Mouse (Mus musculus) cortical plate, adult 2 months (tissue): Measurements from ENCODE around the gene Gm19684. TPM values are rescaled to one million over a fixed set of nuclear protein-coding genes. Genes with fewer than 3 reads are reported as not detected.
"Not testable (repeated sequence)": the region's sequence is repeated elsewhere in the genome, so short reads cannot be mapped to it uniquely, and the experiment has no call there.

Source experiments
- H3K27ac ChIP-seq: fragments of 200-500 bp; 2 replicates; pipeline ENCODE4 v1.5.1; 2012; ENCODE audit warnings: low read length, control low read depth, inconsistent platforms; ENCODE audit not compliant: insufficient read depth
- H3K4me1 ChIP-seq: fragments of 200-500 bp; 2 replicates; pipeline ENCODE4 v1.6.1; 2011; ENCODE audit warnings: low read length; ENCODE audit not compliant: control insufficient read depth, insufficient read depth
- H3K4me3 ChIP-seq: fragments of 200-500 bp; 2 replicates; pipeline ENCODE4 v1.5.1; 2011; ENCODE audit warnings: mild to moderate bottlenecking, low read length, control low read depth; ENCODE audit not compliant: insufficient read depth
- CTCF ChIP-seq: fragments of 200-500 bp; IDR thresholded peaks from 2 replicates; pipeline ENCODE4 v1.5.1; 2011; ENCODE audit warnings: mild to moderate bottlenecking, control low read depth, low read length; ENCODE audit not compliant: insufficient read depth; ENCODE audit errors: extremely low read depth
- POLR2A ChIP-seq: fragments of 200-500 bp; IDR thresholded peaks from 2 replicates; pipeline ENCODE4 v1.6.1; 2011; ENCODE audit warnings: mild to moderate bottlenecking, low read length, control low read depth; ENCODE audit not compliant: insufficient read depth; ENCODE audit errors: extremely low read depth
- polyA plus RNA-seq: library from polyadenylated mRNA; depleted of rRNA; stranded (reverse); fragments of >200 nt; gene quantifications from 2 replicates; pipeline ENCODE4 v1.2.3, GENCODE M21; 2012

Gm19684 gene
- polyA plus RNA-seq, 1 experiment, result not detected

DNA sequence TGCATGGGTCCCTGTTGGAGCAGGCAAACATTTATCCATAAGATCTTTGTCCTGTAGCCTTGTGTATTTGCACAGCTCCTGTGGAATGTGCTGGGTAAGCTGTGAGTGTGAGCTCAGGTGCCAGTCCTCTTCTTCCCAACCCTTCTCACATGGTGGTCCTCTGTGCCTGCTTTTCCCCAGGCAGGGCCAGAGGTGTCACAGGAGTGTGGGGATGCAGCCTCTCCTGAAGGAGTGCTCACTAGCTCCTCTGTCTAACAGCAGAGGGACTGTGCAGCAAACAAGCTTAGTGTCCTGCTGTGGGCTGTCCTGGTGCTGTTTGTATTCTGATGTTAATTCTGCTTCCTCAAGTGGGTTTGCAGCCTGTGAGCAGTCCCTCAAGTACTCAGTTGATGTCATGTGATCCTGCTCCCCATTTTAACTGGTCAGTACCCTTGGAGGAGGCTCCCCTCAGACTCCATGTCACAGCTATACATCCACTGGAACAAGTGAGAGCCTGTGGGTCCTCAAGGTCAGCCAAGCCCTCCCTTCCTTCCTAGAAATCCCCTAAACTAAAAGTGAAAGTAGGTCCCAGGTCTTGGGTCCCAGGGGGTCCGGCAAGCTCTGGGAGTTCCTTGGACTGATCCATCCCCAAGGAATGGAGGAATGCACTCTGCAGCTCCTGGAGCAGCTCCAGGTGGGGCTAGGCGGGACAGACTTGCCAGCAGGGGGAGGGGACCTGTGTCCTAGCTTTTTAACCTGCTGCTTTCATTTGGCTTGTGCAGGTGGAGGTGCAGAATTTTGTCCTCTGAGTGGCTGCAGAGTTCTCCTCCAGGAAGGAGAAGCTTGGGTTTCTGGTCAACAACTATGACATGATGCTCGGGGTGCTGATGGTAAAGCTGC lies 33.0 kb downstream of the Gm19684 start:
- TF ChIP-seq CTCF (no peak), POLR2A (no peak)
- Histone ChIP-seq H3K4me1 (no peaks in the 10 kb centered on the region), H3K27ac (no peak overlapping the region), H3K4me3 (no peak overlapping the region)

GRCm38 (mm10) chr17:36157782-36158181 lies 36.3 kb downstream of the Gm19684 start:
- H3K27ac ChIP-seq, H3K4me1 ChIP-seq, H3K4me3 ChIP-seq: not testable (repeated sequence)

DNA sequence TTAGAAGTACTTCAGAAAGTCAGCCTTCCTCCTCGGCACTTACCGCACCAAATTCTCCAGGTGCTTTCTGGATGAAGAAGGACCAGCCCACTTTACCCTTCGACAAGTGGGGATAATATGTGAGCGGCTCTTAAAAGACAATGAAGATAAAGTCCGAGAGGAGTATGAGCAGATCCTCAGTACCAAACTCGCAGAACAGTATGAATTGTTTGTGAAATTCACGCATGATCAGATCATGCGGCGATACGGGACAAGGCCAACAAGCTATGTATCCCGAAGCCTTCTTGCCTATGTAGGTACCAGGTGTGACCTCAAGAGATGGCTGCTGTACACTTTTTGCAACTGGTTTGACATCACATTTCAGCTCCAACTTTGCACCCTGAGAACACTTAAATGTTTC lies 36.8 kb downstream of the Gm19684 start:
- not testable (repeated sequence) for H3K27ac ChIP-seq, H3K4me3 ChIP-seq, H3K4me1 ChIP-seq

- H3K4me3 ChIP-seq, result no peak overlapping the region
Observed at GRCm38 (mm10) chr17:36161129-36162051, 39.9 kb downstream of the Gm19684 start.

GRCm38 (mm10) chr17:36166901-36167300 lies 45.4 kb downstream of the Gm19684 start:
- not testable (repeated sequence) for H3K27ac ChIP-seq, H3K4me3 ChIP-seq, H3K4me1 ChIP-seq

More at GRCm38 (mm10) chr17:36161129-36162051, 39.9 kb downstream of the Gm19684 start:
- Histone ChIP-seq H3K4me1 (no peaks in the 10 kb centered on the region), H3K27ac (no peak overlapping the region)
- TF ChIP-seq POLR2A (no peak), CTCF (no peak)

DNA sequence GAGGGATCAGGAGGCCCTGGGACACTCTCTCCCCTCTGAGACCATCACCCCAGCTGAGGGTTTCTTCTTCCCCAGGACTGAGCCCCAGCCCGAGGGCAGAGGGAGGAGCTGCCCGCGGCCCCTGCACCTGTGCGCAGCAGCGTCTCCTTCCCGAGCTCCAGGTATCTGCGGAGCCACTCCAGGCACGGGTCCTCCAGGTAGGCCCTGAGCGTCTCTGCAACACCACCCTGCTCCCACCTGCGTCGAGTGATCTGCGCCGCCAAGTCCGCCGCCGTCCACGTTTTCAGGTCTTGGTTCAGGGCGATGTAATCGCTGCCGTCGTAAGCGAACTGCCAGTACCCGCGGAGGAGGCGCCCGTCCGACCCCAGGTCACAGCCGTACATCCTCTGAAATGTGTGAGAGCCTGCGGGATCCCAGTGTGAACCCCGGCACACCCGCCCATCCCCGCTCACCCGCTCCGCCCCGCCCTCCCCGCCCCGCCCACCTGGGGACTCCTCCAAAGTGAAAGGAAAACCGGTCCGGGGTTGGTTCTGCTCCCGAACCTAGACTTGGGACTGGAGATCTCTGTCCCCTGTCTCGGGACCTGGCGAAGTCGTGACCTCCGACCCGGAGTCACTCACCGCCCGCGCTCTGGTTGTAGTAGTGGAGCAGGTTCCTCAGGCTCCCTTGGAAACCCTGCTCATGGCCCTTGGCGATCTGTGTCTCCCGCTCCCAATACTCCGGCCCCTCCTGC lies 46.0 kb downstream of the Gm19684 start:
- Histone ChIP-seq H3K4me1 (no peaks in the 10 kb centered on the region), H3K4me3 (peak overlapping the region; percentile 21; the same call in 1 of the 2 replicates), H3K27ac (no peak overlapping the region)
- no peak for TF ChIP-seq CTCF
- TF ChIP-seq POLR2A, result no peak

GRCm38 (mm10) chr17:36168039-36168652 lies 46.7 kb downstream of the Gm19684 start, which contains the start of gene Gm8909:
TSS of gene Gm8909 (minus strand) at chr17:36168537.
- Histone ChIP-seq H3K4me1 (no peaks in the 10 kb centered on the region), H3K4me3 (peak within 1 kb of the TSS; percentile 21; the same call in 1 of the 2 replicates), H3K27ac (no peak within 1 kb of the TSS)
- no peak for TF ChIP-seq POLR2A
- no peak for TF ChIP-seq CTCF

- not testable (repeated sequence) for H3K4me3 ChIP-seq, H3K4me1 ChIP-seq, H3K27ac ChIP-seq
Observed at GRCm38 (mm10) chr17:36169094-36169493, 47.6 kb downstream of the Gm19684 start.

GRCm38 (mm10) chr17:36169753-36170152 lies 48.3 kb downstream of the Gm19684 start:
- Histone ChIP-seq H3K4me1 (no peaks in the 10 kb centered on the region), H3K4me3 (no peak overlapping the region), H3K27ac (no peak overlapping the region)
- no peak for TF ChIP-seq POLR2A
- no peak for TF ChIP-seq CTCF
